Mouse (Mus musculus): ENCODE data around the gene Acrv1.
A peak's percentile ranks its signal among the peaks of the same experiment; 100 is the strongest.

DNA sequence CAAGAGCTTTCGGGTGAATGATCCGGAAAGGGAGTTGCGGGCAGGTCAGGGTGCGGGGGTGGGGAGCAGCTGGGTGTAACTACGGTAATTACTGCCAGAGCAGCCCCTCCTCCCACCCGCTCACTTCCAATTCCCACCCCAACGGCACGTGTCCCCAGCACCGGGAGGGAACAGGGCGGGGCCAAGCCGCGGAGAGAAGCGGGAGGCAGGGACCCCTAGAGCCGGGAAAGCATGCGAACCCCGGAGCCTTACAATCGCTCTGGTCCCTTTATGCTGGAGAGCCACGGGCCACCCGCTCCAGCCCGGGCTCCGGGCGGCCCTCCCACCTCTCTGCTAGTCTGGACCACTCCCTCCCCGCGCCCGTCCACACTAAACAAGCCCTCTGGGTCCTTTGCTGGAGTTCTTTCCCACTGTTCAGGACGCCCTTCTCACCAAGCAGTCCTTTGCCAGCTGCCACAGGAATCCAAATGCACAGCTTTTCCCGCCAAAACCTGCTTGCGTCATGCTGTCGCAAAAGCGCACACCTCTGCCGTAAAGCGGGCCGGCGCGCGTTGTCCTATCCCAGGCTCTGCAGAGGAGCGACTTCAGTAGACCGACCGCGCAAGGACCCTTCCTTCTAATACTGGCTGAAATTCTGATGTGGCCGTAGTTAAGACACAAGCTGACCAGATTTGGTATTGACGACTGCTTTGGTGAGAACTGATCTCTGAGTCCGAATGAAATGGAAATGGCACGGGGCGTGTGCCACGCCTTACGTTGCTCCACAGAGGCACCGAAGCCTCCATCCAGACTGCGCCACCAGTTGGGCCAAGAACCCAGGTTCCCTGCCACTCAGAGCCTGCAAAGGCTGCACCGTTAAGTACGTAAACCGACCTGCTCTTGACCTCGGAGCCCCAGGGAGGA, 33.4 kb downstream of the Acrv1 start:
- TF ChIP-seq CTCF (IDR thresholded peaks at IDR 0.05; ENCODE audit: borderline replicate concordance, insufficient read depth, low read depth, low read length) (no peak), POLR2A (IDR thresholded peaks at IDR 0.05; ENCODE audit: borderline replicate concordance, insufficient read depth, low read length) (peak; percentile 95)
